Mouse (Mus musculus): Measurements from ENCODE around the gene Tiam1. TPM values are rescaled to one million over a fixed set of nuclear protein-coding genes. Genes with fewer than 3 reads are reported as not detected.

The Tiam1 gene
- polyA plus RNA-seq, 1 experiment from 2014 or later, result 12.3 TPM

- Histone ChIP-seq H3K4me1 (replicated peaks) (peaks cover 16% of the 10 kb centered on the region; the same call in 1 of the 2 replicates), H3K4me3 (replicated peaks) (peak overlapping the region; percentile 80), H3K9me3 (no peaks in the 10 kb centered on the region), H3K27ac (peak overlapping the region; percentile 72), H3K36me3 (no peaks in the 10 kb centered on the region), H3K4me2 (replicated peaks) (peak overlapping the region; percentile 100), H3K27me3 (replicated peaks) (no peaks in the 10 kb centered on the region), H3K9ac (peak overlapping the region; percentile 70)
- under 1% methylated on average over 57 of the region's 57 CpGs for WGBS
- peak; percentile 3 for ATAC-seq
These were observed 774 bp downstream of the Tiam1 start for GRCm38 (mm10) chr16:90142574-90143415.

GRCm38 (mm10) chr16:90142247-90142573 is 1.4 kb downstream of the Tiam1 start:
- peak overlapping the region; percentile 70 for H3K9ac ChIP-seq
- peaks cover 16% of the 10 kb centered on the region; the same call in 1 of the 2 replicates for H3K4me1 ChIP-seq (replicated peaks)
- no peaks in the 10 kb centered on the region; the same call in 1 of the 2 replicates for H3K36me3 ChIP-seq

GRCm38 (mm10) chr16:90141556-90141955 is 2.0 kb downstream of the Tiam1 start:
- Histone ChIP-seq H3K4me3 (replicated peaks) (no peak overlapping the region), H3K36me3 (no peaks in the 10 kb centered on the region; the same call in 1 of the 2 replicates), H3K27ac (no peak overlapping the region), H3K27me3 (replicated peaks) (no peaks in the 10 kb centered on the region), H3K9me3 (no peaks in the 10 kb centered on the region), H3K9ac (no peak overlapping the region), H3K4me2 (replicated peaks) (peak overlapping the region; percentile 100), H3K4me1 (replicated peaks) (peaks cover 16% of the 10 kb centered on the region; the same call in 1 of the 2 replicates)
- ATAC-seq, result no peak
- WGBS, result 56% methylated on average over 9 of the region's 9 CpGs

More at GRCm38 (mm10) chr16:90142247-90142573, 1.4 kb downstream of the Tiam1 start:
- Histone ChIP-seq H3K4me3 (replicated peaks) (peak overlapping the region; percentile 80), H3K9me3 (no peaks in the 10 kb centered on the region), H3K27me3 (replicated peaks) (no peaks in the 10 kb centered on the region), H3K27ac (no peak overlapping the region), H3K4me2 (replicated peaks) (peak overlapping the region; percentile 100)
- WGBS, result 2% methylated on average over 20 of the region's 20 CpGs
- ATAC-seq, result no peak

GRCm38 (mm10) chr16:90140571-90140970 is 3.0 kb downstream of the Tiam1 start:
- H3K4me3 ChIP-seq (replicated peaks), result no peak overlapping the region
- no peak overlapping the region for H3K9ac ChIP-seq
- H3K27ac ChIP-seq, result no peak overlapping the region
- H3K4me2 ChIP-seq (replicated peaks), result no peak overlapping the region
- 88% methylated on average over 10 of the region's 10 CpGs for WGBS
- ATAC-seq, result no peak
- peaks cover 16% of the 10 kb centered on the region; the same call in 1 of the 2 replicates for H3K4me1 ChIP-seq (replicated peaks)
- H3K9me3 ChIP-seq, result no peaks in the 10 kb centered on the region
- no peaks in the 10 kb centered on the region; the same call in 1 of the 2 replicates for H3K36me3 ChIP-seq
- H3K27me3 ChIP-seq (replicated peaks), result no peaks in the 10 kb centered on the region

- 45% methylated on average over 9 of the region's 9 CpGs for WGBS
- Histone ChIP-seq H3K9ac (no peak overlapping the region), H3K36me3 (no peaks in the 10 kb centered on the region; the same call in 1 of the 2 replicates), H3K9me3 (no peaks in the 10 kb centered on the region), H3K4me1 (replicated peaks) (peaks cover 16% of the 10 kb centered on the region; the same call in 1 of the 2 replicates), H3K27ac (no peak overlapping the region), H3K4me3 (replicated peaks) (no peak overlapping the region), H3K27me3 (replicated peaks) (no peaks in the 10 kb centered on the region), H3K4me2 (replicated peaks) (no peak overlapping the region)
- no peak for ATAC-seq
These were observed 3.9 kb downstream of the Tiam1 start for GRCm38 (mm10) chr16:90139696-90140095.

- H3K4me1 ChIP-seq (replicated peaks), result peaks cover 12% of the 10 kb centered on the region; the same call in 1 of the 2 replicates
- no peak overlapping the region for H3K27ac ChIP-seq
- WGBS, result 70% methylated on average over 12 of the region's 12 CpGs
- ATAC-seq, result no peak
- H3K27me3 ChIP-seq (replicated peaks), result no peaks in the 10 kb centered on the region
- no peaks in the 10 kb centered on the region; the same call in 1 of the 2 replicates for H3K36me3 ChIP-seq
- no peak overlapping the region for H3K4me2 ChIP-seq (replicated peaks)
- no peaks in the 10 kb centered on the region for H3K9me3 ChIP-seq
- H3K9ac ChIP-seq, result no peak overlapping the region
- H3K4me3 ChIP-seq (replicated peaks), result no peak overlapping the region
These were observed 5.4 kb downstream of the Tiam1 start for GRCm38 (mm10) chr16:90138151-90138550.

- 92% methylated on average over 23 of the region's 23 CpGs for WGBS
- Histone ChIP-seq H3K4me1 (replicated peaks) (peaks cover 10% of the 10 kb centered on the region; the same call in 1 of the 2 replicates), H3K36me3 (no peaks in the 10 kb centered on the region; the same call in 1 of the 2 replicates), H3K4me3 (replicated peaks) (no peak overlapping the region), H3K27ac (no peak overlapping the region), H3K27me3 (replicated peaks) (no peaks in the 10 kb centered on the region), H3K9me3 (no peaks in the 10 kb centered on the region), H3K4me2 (replicated peaks) (no peak overlapping the region), H3K9ac (no peak overlapping the region)
- no peak for ATAC-seq
These were observed 6.4 kb downstream of the Tiam1 start for GRCm38 (mm10) chr16:90137175-90137574.

GRCm38 (mm10) chr16:90135580-90135979 is 8.0 kb downstream of the Tiam1 start:
- Histone ChIP-seq H3K9me3 (no peaks in the 10 kb centered on the region), H3K9ac (no peak overlapping the region), H3K27me3 (replicated peaks) (no peaks in the 10 kb centered on the region), H3K4me1 (replicated peaks) (0 out of 2 replicates have a peak, but pooled peaks cover 4% of the 10 kb centered on the region), H3K36me3 (no peaks in the 10 kb centered on the region; the same call in 1 of the 2 replicates), H3K4me3 (replicated peaks) (no peak overlapping the region), H3K4me2 (replicated peaks) (no peak overlapping the region), H3K27ac (no peak overlapping the region)
- no peak for ATAC-seq
- 97% methylated on average over 3 of the region's 3 CpGs for WGBS

GRCm38 (mm10) chr16:90134351-90134750 is 9.2 kb downstream of the Tiam1 start:
- Histone ChIP-seq H3K27me3 (replicated peaks) (no peaks in the 10 kb centered on the region), H3K36me3 (no peaks in the 10 kb centered on the region; the same call in 1 of the 2 replicates), H3K9me3 (no peaks in the 10 kb centered on the region), H3K4me1 (replicated peaks) (0 out of 2 replicates have a peak, but pooled peaks cover 4% of the 10 kb centered on the region), H3K27ac (no peak overlapping the region), H3K4me3 (replicated peaks) (no peak overlapping the region), H3K9ac (no peak overlapping the region), H3K4me2 (replicated peaks) (no peak overlapping the region)
- WGBS, result 90% methylated on average over 7 of the region's 7 CpGs
- no peak for ATAC-seq

GRCm38 (mm10) chr16:90132816-90133215 is 10.8 kb downstream of the Tiam1 start:
- Histone ChIP-seq H3K4me3 (replicated peaks) (no peak overlapping the region), H3K27me3 (replicated peaks) (no peaks in the 10 kb centered on the region), H3K4me2 (replicated peaks) (no peak overlapping the region), H3K4me1 (replicated peaks) (0 out of 2 replicates have a peak, but pooled peaks cover 9% of the 10 kb centered on the region), H3K27ac (no peak overlapping the region), H3K9ac (no peak overlapping the region), H3K9me3 (no peaks in the 10 kb centered on the region), H3K36me3 (no peaks in the 10 kb centered on the region; the same call in 1 of the 2 replicates)
- ATAC-seq, result no peak
- WGBS, result 47% methylated on average over 7 of the region's 7 CpGs

GRCm38 (mm10) chr16:90132331-90132730 is 11.2 kb downstream of the Tiam1 start:
- Histone ChIP-seq H3K4me2 (replicated peaks) (no peak overlapping the region), H3K36me3 (no peaks in the 10 kb centered on the region; the same call in 1 of the 2 replicates), H3K9me3 (no peaks in the 10 kb centered on the region), H3K27me3 (replicated peaks) (no peaks in the 10 kb centered on the region), H3K4me3 (replicated peaks) (no peak overlapping the region), H3K4me1 (replicated peaks) (0 out of 2 replicates have a peak, but pooled peaks cover 9% of the 10 kb centered on the region), H3K27ac (no peak overlapping the region), H3K9ac (no peak overlapping the region)
- 52% methylated on average over 10 of the region's 10 CpGs for WGBS
- ATAC-seq, result no peak

- Histone ChIP-seq H3K36me3 (no peaks in the 10 kb centered on the region), H3K27ac (no peak overlapping the region), H3K4me3 (replicated peaks) (no peak overlapping the region), H3K4me2 (replicated peaks) (no peak overlapping the region), H3K4me1 (replicated peaks) (peaks cover 16% of the 10 kb centered on the region), H3K27me3 (replicated peaks) (no peaks in the 10 kb centered on the region), H3K9me3 (no peaks in the 10 kb centered on the region), H3K9ac (no peak overlapping the region)
- no peak for ATAC-seq
- 56% methylated on average over 19 of the region's 19 CpGs for WGBS
These were observed 14.6 kb downstream of the Tiam1 start for GRCm38 (mm10) chr16:90128817-90129587.
